Mouse (Mus musculus) left cerebral cortex, postnatal 4 days (tissue): ENCODE measurements around the gene Cdk14. TPM values are rescaled to one million over a fixed set of nuclear protein-coding genes. Genes with fewer than 3 reads are reported as not detected.

Experiments
- DNase-seq: peaks from one replicate; pipeline ENCODE4 v3.0.0-alpha.2; 2022
- intact Hi-C: fragments of 180-260 bp; cut with DNase I; formaldehyde crosslinking; loops from one replicate; pipeline ENCODE4 v1.15.1; 2025
- total RNA-seq, 2 experiments: library from RNA; stranded (reverse); gene quantifications; 2 replicates each; pipeline ENCODE4 v1.2.3; 2021

Gene Cdk14
- total RNA-seq, 2 experiments from 2014 or later, result 84.2 to 92.2 TPM

DNA sequence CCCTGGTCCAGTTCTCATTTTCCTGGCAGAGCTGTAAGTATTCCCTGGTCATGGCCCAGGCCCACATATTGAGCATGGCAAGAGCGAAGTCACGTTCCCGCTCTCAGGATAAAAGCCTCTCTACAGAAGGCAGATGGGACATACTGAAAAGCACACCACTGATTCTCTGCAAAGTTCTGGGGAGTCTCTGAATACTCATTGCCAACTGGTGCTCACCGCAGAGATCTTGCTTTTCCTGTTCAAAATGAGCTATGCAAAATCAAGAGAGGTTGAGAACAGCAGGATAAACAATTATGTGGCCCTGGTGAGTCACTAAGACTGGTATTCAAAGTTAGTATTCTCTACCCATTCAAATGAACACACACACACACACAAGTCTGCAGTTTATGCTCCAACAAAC lies 212.1 kb downstream of the Cdk14 start:
- intact Hi-C loops, result no loop called here
- no peak for DNase-seq

GRCm38 (mm10) chr5:5206012-5206411 lies 214.1 kb downstream of the Cdk14 start:
- intact Hi-C loops, result no loop called here
- no peak for DNase-seq

DNA sequence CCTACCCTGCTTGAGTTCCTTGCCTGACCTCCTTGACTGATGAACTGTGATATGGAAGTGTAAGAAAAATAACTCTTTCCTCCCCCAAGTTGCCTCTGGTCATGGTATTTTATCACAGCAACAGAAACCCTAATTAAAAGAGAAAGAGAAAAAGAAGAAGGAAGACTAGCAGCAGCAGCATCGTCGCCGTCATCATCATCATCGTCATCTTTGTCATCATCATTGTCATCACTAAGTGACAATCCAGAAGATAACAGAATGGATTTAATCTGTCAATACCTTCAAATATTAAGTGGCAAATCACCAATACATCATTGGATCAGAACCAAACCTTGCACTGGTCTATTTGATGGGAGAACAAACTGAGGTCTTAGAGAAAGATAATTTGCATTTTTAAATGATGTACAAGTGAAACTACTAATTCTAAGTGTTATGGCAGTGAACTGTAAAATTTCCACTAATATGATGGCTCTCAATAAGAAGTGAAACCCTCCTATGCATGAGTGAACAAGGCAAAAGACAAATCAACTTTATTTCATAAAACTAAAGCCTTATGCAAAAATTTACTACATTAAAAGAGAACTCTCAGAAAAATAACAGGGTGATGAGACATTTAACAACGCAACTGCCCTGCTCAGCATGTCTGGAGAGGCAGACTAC lies 225.4 kb downstream of the Cdk14 start:
- intact Hi-C loops, result no loop called here

GRCm38 (mm10) chr5:5189590-5189989 lies 230.5 kb downstream of the Cdk14 start:
- intact Hi-C loops, result no loop called here
- DNase-seq, result no peak

More for the DNA sequence above, 225.4 kb downstream of the Cdk14 start:
- DNase-seq, result no peak

DNA sequence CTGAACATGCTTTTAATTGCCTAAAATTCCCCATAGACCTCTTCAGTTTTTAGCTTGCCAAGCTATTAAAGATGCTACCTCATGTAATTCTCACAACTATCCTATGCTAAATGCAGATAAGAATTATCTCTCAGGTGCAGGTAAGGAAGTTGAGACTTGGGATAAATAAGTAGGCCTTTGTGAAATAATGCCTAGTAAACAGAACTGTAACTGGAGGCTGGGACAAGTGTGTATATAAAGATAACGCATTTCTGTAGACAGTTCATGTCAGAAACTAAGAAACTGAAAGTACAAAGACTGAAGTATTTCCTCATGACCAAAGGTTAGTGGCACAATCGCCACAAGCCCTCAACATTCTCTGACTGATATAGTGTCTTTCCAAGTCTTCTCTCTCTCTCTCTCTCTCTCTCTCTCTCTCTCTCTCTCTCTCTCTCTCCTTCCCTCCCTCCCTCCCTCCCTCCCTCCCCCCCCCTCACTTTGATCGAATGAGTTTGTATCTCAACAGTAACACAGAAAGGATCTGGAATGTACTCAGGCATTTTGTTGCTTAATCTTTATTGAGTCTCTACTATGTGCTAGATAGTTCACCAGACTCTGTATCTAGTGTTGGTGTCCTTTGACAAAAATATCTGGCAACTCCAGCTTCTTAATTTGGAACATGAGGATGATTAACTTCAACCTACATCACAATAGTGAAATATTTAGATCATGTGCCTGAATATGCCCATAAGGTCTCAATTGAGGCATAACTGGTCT lies 233.9 kb downstream of the Cdk14 start:
- intact Hi-C loops, result no loop called here
- no peak for DNase-seq

DNA sequence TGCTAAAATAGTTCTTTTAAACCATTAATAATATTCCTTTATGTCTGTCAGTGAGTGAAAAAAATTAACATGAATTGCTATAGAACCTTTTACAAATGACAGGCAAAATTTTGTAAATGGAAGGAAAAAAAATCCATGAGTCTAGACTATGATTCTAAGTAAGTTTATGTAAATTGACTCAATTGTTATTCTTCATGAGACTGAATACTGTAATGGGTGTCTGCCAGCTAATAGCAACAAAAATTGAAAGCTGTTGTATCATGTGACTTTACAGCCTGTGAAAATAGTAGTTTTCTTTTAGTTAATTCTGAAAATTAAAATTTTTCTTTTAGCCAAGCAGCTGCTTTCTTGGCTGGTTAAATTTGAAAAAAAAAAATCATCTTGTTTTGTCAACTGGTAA lies 234.6 kb downstream of the Cdk14 start:
- intact Hi-C loops, result no loop called here
- DNase-seq, result no peak

DNA sequence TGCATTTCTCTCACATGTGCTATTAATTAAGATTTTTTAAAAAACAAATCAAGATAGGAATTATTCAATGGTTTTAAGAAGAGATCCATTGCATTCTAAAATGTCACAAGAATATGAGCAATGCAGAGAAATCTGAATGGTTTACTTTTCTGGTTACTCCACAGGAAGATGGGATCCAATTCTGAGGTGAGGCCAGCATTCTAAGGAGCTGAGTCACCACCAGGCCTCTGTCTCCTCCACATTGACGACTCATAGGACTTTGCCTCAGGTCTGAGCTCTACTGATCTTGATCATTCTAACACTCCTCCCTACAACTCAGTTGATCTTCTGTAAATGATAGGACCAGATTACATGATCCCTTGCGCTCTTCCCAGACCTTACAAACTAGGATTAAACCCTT lies 239.4 kb downstream of the Cdk14 start:
- no peak for DNase-seq
- intact Hi-C loops, result no loop called here

GRCm38 (mm10) chr5:5180311-5180710 lies 239.8 kb downstream of the Cdk14 start:
- intact Hi-C loops, result no loop called here

DNA sequence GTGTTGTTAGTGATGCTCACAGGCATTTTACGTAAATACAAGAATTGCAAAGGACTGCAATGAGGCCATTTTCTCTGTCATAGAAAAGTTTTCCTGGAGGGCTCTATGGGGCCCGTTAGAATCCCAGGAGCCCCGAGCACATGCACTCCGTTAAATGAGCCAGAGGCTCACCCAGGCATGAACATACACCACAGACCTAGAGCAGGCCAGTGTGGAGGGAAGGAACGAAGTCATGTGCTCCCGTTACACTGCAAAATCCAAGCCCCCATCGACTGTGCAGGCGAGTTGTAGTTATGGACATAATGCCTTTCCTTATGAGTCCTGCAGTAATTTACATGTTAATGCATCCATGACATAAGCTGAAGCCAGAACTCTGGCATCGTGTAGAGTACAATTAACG lies 244.1 kb downstream of the Cdk14 start:
- DNase-seq, result no peak
- intact Hi-C loops, result no loop called here

More at GRCm38 (mm10) chr5:5180311-5180710, 239.8 kb downstream of the Cdk14 start:
- no peak for DNase-seq

GRCm38 (mm10) chr5:5175611-5176010 lies 244.5 kb downstream of the Cdk14 start:
- no peak for DNase-seq
- intact Hi-C loops, result no loop called here

DNA sequence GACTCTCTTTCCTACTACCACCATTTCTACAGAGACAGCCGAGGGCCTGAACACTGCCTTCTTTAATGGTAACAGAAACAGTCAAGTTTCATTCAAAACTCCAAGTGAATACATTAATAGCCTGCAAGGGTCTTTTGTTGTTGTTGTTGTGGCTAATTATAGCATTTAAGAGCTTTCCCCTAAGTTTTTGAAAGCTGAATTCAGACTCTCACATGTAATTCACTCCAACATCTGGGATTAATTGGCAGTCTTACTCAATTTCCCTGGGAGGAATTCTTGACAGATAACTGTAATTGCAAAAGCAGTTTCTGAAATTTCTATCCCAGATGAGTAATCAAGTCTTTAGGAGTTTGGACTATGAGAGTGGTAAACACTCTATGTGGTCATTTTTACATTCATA lies 245.0 kb downstream of the Cdk14 start:
- no peak for DNase-seq
- intact Hi-C loops, result no loop called here

DNA sequence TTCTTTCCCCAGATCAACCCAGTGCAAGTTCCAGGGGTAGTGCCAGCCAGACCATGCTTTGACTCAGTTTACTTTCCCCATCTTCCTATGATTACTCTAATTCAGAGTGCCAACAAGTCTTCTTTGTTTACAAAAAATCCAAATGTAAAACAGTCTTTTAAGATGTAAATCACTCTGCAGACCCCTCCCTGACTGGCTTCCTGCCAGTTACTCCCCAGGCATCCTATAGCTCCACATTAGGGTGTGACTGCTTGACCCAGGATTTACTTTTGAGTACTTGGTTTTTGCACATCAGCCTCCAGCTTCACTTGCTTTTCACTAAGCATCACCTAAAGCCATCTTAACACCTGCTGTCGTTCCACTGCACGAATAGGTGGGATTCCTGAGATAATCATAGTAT lies 254.0 kb downstream of the Cdk14 start:
- DNase-seq, result no peak
- intact Hi-C loops, result no loop called here

GRCm38 (mm10) chr5:5164326-5164725 lies 255.8 kb downstream of the Cdk14 start:
- intact Hi-C loops, result no loop called here
- DNase-seq, result no peak

GRCm38 (mm10) chr5:5163823-5164222 lies 256.3 kb downstream of the Cdk14 start:
- no peak for DNase-seq
- intact Hi-C loops, result no loop called here

DNA sequence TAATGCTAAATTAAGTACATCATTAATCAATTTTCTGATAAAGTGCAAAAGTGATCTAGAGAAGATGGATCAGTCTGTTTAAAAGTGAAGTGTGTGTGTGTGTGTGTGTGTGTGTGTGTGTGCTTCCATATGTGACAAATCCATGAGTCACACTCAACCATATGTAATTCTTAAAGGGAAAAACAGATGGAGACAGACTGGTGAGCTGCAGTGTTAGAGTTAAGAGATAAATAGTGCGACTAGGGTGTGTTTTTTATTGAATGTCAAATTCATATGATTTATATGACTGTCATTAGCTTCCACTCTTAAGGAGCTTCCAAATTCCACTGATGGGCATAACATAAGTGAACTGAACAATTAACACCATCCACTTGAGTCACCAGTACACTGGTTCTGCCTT lies 260.6 kb downstream of the Cdk14 start:
- intact Hi-C loops, result no loop called here
- no peak for DNase-seq

- no peak for DNase-seq
- intact Hi-C loops, result no loop called here
Measured at GRCm38 (mm10) chr5:5139855-5140254, 280.3 kb downstream of the Cdk14 start.

- no peak for DNase-seq
- intact Hi-C loops, result no loop called here
Measured at GRCm38 (mm10) chr5:5134905-5135511, 285.1 kb downstream of the Cdk14 start.

- DNase-seq, result no peak
- intact Hi-C loops, result no loop called here
Measured at GRCm38 (mm10) chr5:5134143-5134904, 285.8 kb downstream of the Cdk14 start.

DNA sequence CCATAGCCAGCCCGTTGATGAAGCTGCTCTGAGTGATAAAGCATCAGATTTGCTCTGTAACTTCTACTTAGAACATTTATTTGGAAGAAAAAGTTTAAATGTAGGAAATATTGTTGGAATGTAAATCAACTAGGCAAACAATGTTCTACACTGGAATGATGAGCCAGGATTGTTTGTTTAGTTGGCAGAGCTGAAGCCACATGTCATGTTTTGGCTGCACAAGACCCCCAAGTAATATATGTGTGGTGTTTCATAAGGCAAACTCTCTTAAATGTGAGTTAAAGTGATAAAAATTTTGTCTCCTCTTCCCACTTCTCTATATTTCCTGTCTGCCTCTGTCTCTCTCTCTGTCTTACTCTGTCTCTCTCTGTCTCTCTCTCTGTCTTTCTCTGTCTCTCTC lies 291.3 kb downstream of the Cdk14 start:
- DNase-seq, result no peak
- intact Hi-C loops, result no loop called here

GRCm38 (mm10) chr5:5124645-5125044 lies 295.5 kb downstream of the Cdk14 start:
- intact Hi-C loops, result no loop called here
- no peak for DNase-seq

DNA sequence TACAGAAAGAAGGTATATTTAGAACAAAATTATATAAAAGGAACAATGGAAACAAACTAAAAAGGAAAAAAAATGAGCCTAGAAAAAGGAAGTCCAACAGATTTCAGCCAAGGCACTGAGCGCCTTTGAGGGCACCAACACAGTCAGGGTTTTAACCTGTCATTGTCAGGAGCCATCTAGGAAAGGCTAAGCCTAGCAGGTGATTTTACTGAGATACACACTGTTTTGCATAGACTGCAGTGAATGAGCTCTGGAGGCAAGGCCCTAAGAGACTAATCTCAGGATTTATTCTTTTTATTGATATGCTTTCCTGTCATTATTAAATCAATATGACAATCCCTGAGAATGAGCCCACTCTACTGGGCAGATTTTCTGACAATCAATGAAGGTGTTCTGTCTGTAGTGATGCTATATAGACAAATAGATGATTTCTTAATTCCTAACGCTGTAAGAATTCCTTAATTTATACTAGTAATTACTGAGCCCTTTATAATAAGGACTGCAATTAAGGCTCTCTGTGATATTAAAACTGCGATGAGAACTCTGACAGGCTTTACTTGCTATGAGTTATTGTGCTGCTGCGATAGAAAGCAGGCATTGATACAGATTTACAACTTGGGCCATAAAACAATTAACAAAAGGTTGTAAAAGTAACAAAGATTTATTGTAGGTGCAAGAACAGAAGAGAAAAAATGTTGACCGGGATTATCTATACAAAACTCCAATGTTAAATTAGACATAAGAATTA lies 303.2 kb downstream of the Cdk14 start:
- DNase-seq, result no peak
- intact Hi-C loops, result no loop called here
